Comparison of ENCODE assay signal across 19 mouse cellular contexts in genomic region chr7:88318904-88319303, GRCm38 (mm10). TPM values are rescaled to one million over a fixed set of nuclear protein-coding genes. Genes with fewer than 3 reads are reported as not detected.
DNase-seq lines count a peak whose midpoint lies in the region; ATAC-seq lines count a peak whose summit lies in the region.
"Had no signal": no experiment of that assay in that cellular context is flagged by ENCODE, and none has a peak within 500 bp of the region (broad histone marks: within the 10 kb centered on the region; RNA-seq: fewer than 3 reads in every experiment).

No protein-coding gene starts in this region.

- DNase-seq in MEL-GATA-1-ER (ENCODE audit: extremely low read depth, low read depth), result peak; percentile 33
- DNase-seq in naive thymus-derived CD4-positive, alpha-beta T cell, adult 2 months (ENCODE audit: low read depth), result peak; percentile 13
- no peak for DNase-seq in left cerebral cortex, postnatal 25 days (ENCODE audit: low spot score in 2 of 2)
- DNase-seq in heart, postnatal 36 days, result no peak
- DNase-seq in thymus, postnatal 10 days (ENCODE audit: low spot score in 2 of 2), result no peak
- DNase-seq: adrenal gland, postnatal 25 days; cerebellum, adult 2 months; cerebellum, postnatal 10 days; embryo, embryonic 11 days; forebrain, postnatal 0 days; gastrocnemius, postnatal 36 days; heart, adult 18-20 months; heart, postnatal 14 days had no signal

- H3K4me1 ChIP-seq in forebrain, embryonic 13.5 days, result no peaks in the 10 kb centered on the region
- H3K4me1 ChIP-seq: embryonic facial prominence, embryonic 12.5 days; heart, embryonic 10.5 days; hindbrain, embryonic 15.5 days had no signal

- intact Hi-C loops in left cerebral cortex, postnatal 25 days (cut with DNase I), result no loop called here
- intact Hi-C loops in heart, postnatal 36 days (cut with DNase I), result no loop called here

- no peak overlapping the region for H3K4me3 ChIP-seq in forebrain, embryonic 13.5 days
- H3K4me3 ChIP-seq: embryonic facial prominence, embryonic 12.5 days; heart, embryonic 10.5 days; heart, embryonic 15.5 days; hindbrain, embryonic 15.5 days had no signal

- H3K4me2 ChIP-seq in forebrain, embryonic 13.5 days, result no peak overlapping the region
- H3K4me2 ChIP-seq: embryonic facial prominence, embryonic 12.5 days; heart, embryonic 15.5 days; hindbrain, embryonic 15.5 days had no signal

- WGBS in forebrain, embryonic 13.5 days, result 85% methylated on average over 2 of the region's 2 CpGs

- no peak overlapping the region for H3K27ac ChIP-seq in forebrain, embryonic 13.5 days
- H3K27ac ChIP-seq: embryonic facial prominence, embryonic 12.5 days; heart, embryonic 10.5 days; heart, embryonic 15.5 days; hindbrain, embryonic 15.5 days had no signal

- H3K36me3 ChIP-seq in forebrain, embryonic 13.5 days (ENCODE audit: poor library complexity, severe bottlenecking), result no peaks in the 10 kb centered on the region
- H3K36me3 ChIP-seq: embryonic facial prominence, embryonic 12.5 days; heart, embryonic 10.5 days; heart, embryonic 15.5 days; hindbrain, embryonic 15.5 days had no signal

- ATAC-seq in inflammation-experienced regulatory T-cells, adult 6 months, result peak; percentile 23
- no peak for ATAC-seq in forebrain, embryonic 13.5 days
- ATAC-seq: forebrain, postnatal 0 days had no signal

- no peaks in the 10 kb centered on the region for H3K9me3 ChIP-seq in forebrain, embryonic 13.5 days (replicated peaks)
- H3K9me3 ChIP-seq: embryonic facial prominence, embryonic 12.5 days; heart, embryonic 10.5 days; heart, embryonic 15.5 days; hindbrain, embryonic 15.5 days had no signal

- no peaks in the 10 kb centered on the region for H3K27me3 ChIP-seq in forebrain, embryonic 13.5 days
- H3K27me3 ChIP-seq: embryonic facial prominence, embryonic 12.5 days; heart, embryonic 15.5 days; hindbrain, embryonic 15.5 days had no signal

- H3K9ac ChIP-seq in forebrain, embryonic 13.5 days, result no peak overlapping the region
- H3K9ac ChIP-seq: embryonic facial prominence, embryonic 12.5 days; forebrain, postnatal 0 days; heart, embryonic 15.5 days; hindbrain, embryonic 15.5 days had no signal

RNA-seq across cellular contexts. Expression of gene Ctsc, which starts 41.0 kb away (rescaled TPM):
- polyA plus RNA-seq in inflammation-experienced regulatory T-cells, adult 6 months (2017; shearing (Covaris generic)), result 100 to 1,000 TPM in 1 of 3 experiments, 10 to 100 TPM in 2; 96.7 to 143 (median 97.0) TPM
- 10 to 100 TPM; 11.8 to 13.4 TPM for total RNA-seq in left cerebral cortex, postnatal 25 days (2021)
- 10 to 100 TPM; 35.6 to 50.3 TPM for total RNA-seq in heart, postnatal 36 days (2021)
- polyA plus RNA-seq in forebrain, embryonic 13.5 days (2015; fragmentation: Nextera tagmentation; extraction: Ambion mirVana), result 10.1 and 11.2 TPM in 2 replicates

Comparison
In these comparisons a context has a peak if more than half of its experiments do, and no peak if none do; other contexts are left out.
1. DNase-seq: peak in MEL-GATA-1-ER (single experiment) and naive thymus-derived CD4-positive, alpha-beta T cell, adult 2 months (single experiment); none in left cerebral cortex, postnatal 25 days (0 of 2), heart, postnatal 36 days (0 of 2) and thymus, postnatal 10 days (0 of 2).